In the genomic region with DNA sequence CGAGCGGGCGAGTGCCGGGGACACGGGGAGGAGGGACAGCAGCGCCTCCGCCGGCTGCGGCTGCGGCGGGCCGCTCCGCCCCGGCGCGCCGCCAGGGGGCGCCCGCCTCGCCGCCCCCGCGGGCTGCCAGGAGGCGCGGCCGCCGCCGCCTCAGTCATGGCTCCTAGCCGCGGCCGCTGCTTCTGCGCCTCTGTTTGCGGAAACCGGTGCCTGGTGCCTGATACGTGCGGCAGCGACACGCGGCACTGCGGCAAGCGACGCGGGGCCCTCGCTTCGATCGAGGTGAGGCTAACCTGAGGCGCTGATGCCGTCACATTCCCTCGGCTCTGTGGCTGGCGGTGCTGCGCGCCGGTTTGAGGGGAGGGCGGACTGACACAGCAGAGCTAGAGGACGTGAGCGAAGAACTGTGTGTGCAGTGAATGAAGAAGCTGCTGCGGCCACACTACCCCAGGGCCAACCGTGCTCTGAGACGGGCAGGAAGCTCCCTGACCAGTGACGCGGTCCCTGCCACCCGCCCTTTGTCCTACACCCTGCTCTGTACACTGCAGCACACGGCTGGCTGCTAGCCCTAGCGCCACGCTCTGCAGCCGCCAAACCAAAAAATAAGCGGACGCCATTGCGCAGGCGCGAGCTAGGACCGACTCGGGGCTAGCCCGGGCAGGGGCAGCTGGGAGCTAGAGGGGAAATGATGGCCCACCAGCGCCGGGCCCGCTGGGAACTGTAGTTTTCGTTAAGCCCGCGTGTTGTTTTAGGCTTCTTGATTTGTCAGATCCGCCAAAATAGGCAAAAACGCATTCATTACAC, we compare ENCODE assay signal across 7 mouse cellular contexts. TPM values are rescaled to one million over a fixed set of nuclear protein-coding genes. Genes with fewer than 3 reads are reported as not detected.
A peak's percentile ranks its signal among the peaks of the same experiment; 100 is the strongest.
DNase-seq lines count a peak whose midpoint lies in the region; ATAC-seq lines count a peak whose summit lies in the region.

No protein-coding gene starts in this region.

- DNase-seq in adrenal gland, adult 18-20 months (ENCODE audit: low spot score in 2 of 2) = peak; percentile 87 to 89
- peak; percentile 97 for DNase-seq in embryo, embryonic 11 days
- DNase-seq in gastrocnemius, postnatal 36 days = peak; percentile 90 to 92
- DNase-seq in left cerebral cortex, postnatal 36 days (ENCODE audit: low spot score in 2 of 2) = peak; percentile 90 to 91
- peak; percentile 100 for DNase-seq in midbrain, embryonic 11.5 days (ENCODE audit: low spot score, missing footprints)
- DNase-seq in skeletal muscle tissue, adult 2 months (ENCODE audit: low read depth, low spot score) = peak; percentile 94

- H3K4me2 ChIP-seq in intestine, embryonic 16.5 days (ENCODE audit: low read depth, low read length) = peak overlapping the region; percentile 58
- H3K4me2 ChIP-seq in midbrain, embryonic 11.5 days = peak overlapping the region; percentile 57

- WGBS in intestine, embryonic 16.5 days = under 1% methylated on average over 58 of the region's 82 CpGs
- WGBS in midbrain, embryonic 11.5 days = under 1% methylated on average over 59 of the region's 82 CpGs

- H3K27ac ChIP-seq in intestine, embryonic 16.5 days (ENCODE audit: low read length) = peak overlapping the region; percentile 100
- H3K27ac ChIP-seq in midbrain, embryonic 11.5 days (ENCODE audit: low read depth, low read length) = peak overlapping the region; percentile 100

- intact Hi-C loops in gastrocnemius, postnatal 36 days (cut with DNase I) = loop anchor here (5.0 kb wide), 1 partner anchor 40 kb away; no protein-coding TSS in a partner anchor
- intact Hi-C loops in left cerebral cortex, postnatal 36 days (cut with DNase I) = loop anchor here (5.0 to 10.0 kb wide), 3 partner anchors 95 to 208 kb away; a partner anchor contains a TSS

- H3K36me3 ChIP-seq in intestine, embryonic 16.5 days (ENCODE audit: control insufficient read depth, insufficient read depth, low read length) = no peaks in the 10 kb centered on the region
- H3K36me3 ChIP-seq in midbrain, embryonic 11.5 days (ENCODE audit: control insufficient read depth, insufficient read depth, low read length) = no peaks in the 10 kb centered on the region

- no peaks in the 10 kb centered on the region for H3K4me1 ChIP-seq in intestine, embryonic 16.5 days (ENCODE audit: control insufficient read depth, insufficient read depth, low read length)
- H3K4me1 ChIP-seq in midbrain, embryonic 11.5 days (ENCODE audit: control insufficient read depth, insufficient read depth, low read length) = peaks cover 5% of the 10 kb centered on the region; the same call in 1 of the 2 replicates

- H3K9me3 ChIP-seq in intestine, embryonic 16.5 days (ENCODE audit: control insufficient read depth, low read length) = no peaks in the 10 kb centered on the region
- H3K9me3 ChIP-seq in midbrain, embryonic 11.5 days (ENCODE audit: control insufficient read depth, low read length) = no peaks in the 10 kb centered on the region

- H3K27me3 ChIP-seq in intestine, embryonic 16.5 days (replicated peaks; ENCODE audit: control insufficient read depth, insufficient read depth, low read length) = no peaks in the 10 kb centered on the region
- no peaks in the 10 kb centered on the region for H3K27me3 ChIP-seq in midbrain, embryonic 11.5 days (ENCODE audit: control insufficient read depth, insufficient read depth, low read length)

- ATAC-seq in intestine, embryonic 16.5 days = peak; percentile 95
- ATAC-seq in midbrain, embryonic 11.5 days (ENCODE audit: low FRiP score) = peak; percentile 95

- peak overlapping the region; percentile 99 for H3K9ac ChIP-seq in intestine, embryonic 16.5 days (ENCODE audit: low read depth, low read length)
- H3K9ac ChIP-seq in midbrain, embryonic 11.5 days (ENCODE audit: low read length) = peak overlapping the region; percentile 99

- peak overlapping the region; percentile 88 for H3K4me3 ChIP-seq in intestine, embryonic 16.5 days (ENCODE audit: low read length)
- peak overlapping the region; percentile 88 for H3K4me3 ChIP-seq in midbrain, embryonic 11.5 days (ENCODE audit: low read depth, low read length)

RNA-seq across cellular contexts. Expression of a gene that starts 26.1 kb away (rescaled TPM):
- total RNA-seq in adrenal gland, adult 18-20 months (2021) = 10 to 100 TPM; 49.9 to 52.7 TPM
- 10 to 100 TPM; 18.2 to 21.4 TPM for total RNA-seq in gastrocnemius, postnatal 36 days (2021)
- polyA plus RNA-seq in intestine, embryonic 16.5 days (2015; fragmentation: Nextera tagmentation; extraction: Ambion mirVana) = 13.7 and 14.4 TPM in 2 replicates
- total RNA-seq in left cerebral cortex, postnatal 36 days (2021) = 10 to 100 TPM; 69.6 to 87.1 TPM
- 31.7 and 32.9 TPM in 2 replicates for polyA plus RNA-seq in midbrain, embryonic 11.5 days (2014; fragmentation: Nextera tagmentation; extraction: Ambion mirVana)

Comparison
In these comparisons a context has a peak if more than half of its experiments do, and no peak if none do; other contexts are left out.
1. Peak in every context shown above with its lines: DNase-seq, ATAC-seq, H3K4me3 ChIP-seq and H3K27ac ChIP-seq.